Mouse (Mus musculus) MEL (cell line): Measurements from ENCODE around the gene Ubac2. TPM values are rescaled to one million over a fixed set of nuclear protein-coding genes. Genes with fewer than 3 reads are reported as not detected.

Experiments
- DNase-seq: peaks from one replicate; pipeline ENCODE4 v3.0.0; 2011; ENCODE audit warnings: low read depth, low spot score
- H3K27ac ChIP-seq: 2 replicates; pipeline ENCODE4 v1.5.1; 2012; ENCODE audit warnings: low read depth, mild to moderate bottlenecking, control low read depth, low read length, moderate library complexity; ENCODE audit not compliant: control insufficient read depth
- H3K27me3 ChIP-seq, 2 experiments: fragments of 150-350 bp in 1 of 2; sonication (generic) in 1 of 2; 2 replicates each; pipeline ENCODE4 v1.6.1; 2012; ENCODE audit warnings: low read length in 2 of 2, mild to moderate bottlenecking in 2 of 2, improper control_type of control experiment in 1 of 2, moderate library complexity in 1 of 2; ENCODE audit not compliant: insufficient read depth in 2 of 2, control insufficient read depth in 1 of 2
- H3K36me3 ChIP-seq, 2 experiments: 2 replicates each; pipeline ENCODE4 v1.6.1; 2012 to 2014; ENCODE audit warnings: low read length in 2 of 2, improper control_type of control experiment in 1 of 2, inconsistent platforms in 1 of 2, mild to moderate bottlenecking in 1 of 2; ENCODE audit not compliant: insufficient read depth in 2 of 2, control insufficient read depth in 1 of 2
- H3K4me1 ChIP-seq, 2 experiments: fragments of 150-350 bp in 1 of 2; sonication (generic) in 1 of 2; 2 replicates each; pipeline ENCODE4 v1.6.1; 2012; ENCODE audit warnings: low read length in 2 of 2, improper control_type of control experiment in 1 of 2, mild to moderate bottlenecking in 1 of 2; ENCODE audit not compliant: insufficient read depth in 2 of 2, control insufficient read depth in 1 of 2
- H3K4me3 ChIP-seq, 2 experiments: fragments of 150-350 bp in 1 of 2; sonication (generic) in 1 of 2; 2 replicates each; pipeline ENCODE4 v1.5.1; 2012; ENCODE audit warnings: low read depth in 2 of 2, low read length in 2 of 2, mild to moderate bottlenecking in 2 of 2, moderate library complexity in 2 of 2, control low read depth in 1 of 2, improper control_type of control experiment in 1 of 2; ENCODE audit not compliant: control insufficient read depth in 1 of 2, insufficient read depth in 1 of 2
- H3K79me2 ChIP-seq: 2 replicates; pipeline ENCODE4 v1.6.1; 2012; ENCODE audit warnings: mild to moderate bottlenecking, low read length, moderate library complexity; ENCODE audit not compliant: control insufficient read depth, poor library complexity, insufficient read depth
- H3K9ac ChIP-seq: 2 replicates; pipeline ENCODE4 v1.6.1; 2012; ENCODE audit warnings: low read depth, mild to moderate bottlenecking, control low read depth, low read length, moderate library complexity; ENCODE audit not compliant: control insufficient read depth, poor library complexity, severe bottlenecking
- H3K9me3 ChIP-seq: fragments of 150-350 bp; sonication (generic); replicated peaks from 2 replicates; pipeline ENCODE4 v1.6.1; 2012; ENCODE audit warnings: mild to moderate bottlenecking, low read length, improper control_type of control experiment, moderate library complexity; ENCODE audit not compliant: insufficient read depth
- BHLHE40 ChIP-seq: IDR thresholded peaks from 2 replicates; pipeline ENCODE4 v1.6.1; 2012; ENCODE audit warnings: low read depth, mild to moderate bottlenecking, inconsistent platforms, low read length, improper control_type of control experiment, borderline replicate concordance
- CHD1 ChIP-seq: IDR thresholded peaks from 2 replicates; pipeline ENCODE4 v1.6.1; 2012; ENCODE audit warnings: low read depth, mild to moderate bottlenecking, inconsistent platforms, low read length, improper control_type of control experiment
- CHD2 ChIP-seq: IDR thresholded peaks from 2 replicates; pipeline ENCODE4 v1.6.1; 2011; ENCODE audit warnings: low read length, improper control_type of control experiment
- CTCF ChIP-seq, 3 experiments: IDR thresholded peaks in 2 of 3; conservative IDR thresholded peaks in 1 of 3; 2 replicates each; pipeline ENCODE4 v1.5.1; 2011 to 2012; ENCODE audit warnings: low read length in 3 of 3, low read depth in 2 of 3, mild to moderate bottlenecking in 2 of 3, improper control_type of control experiment in 1 of 3, inconsistent platforms in 1 of 3, mixed read lengths in 1 of 3, moderate library complexity in 1 of 3; ENCODE audit not compliant: control insufficient read depth in 1 of 3, insufficient read depth in 1 of 3, poor library complexity in 1 of 3, severe bottlenecking in 1 of 3
- ELF1 ChIP-seq: IDR thresholded peaks from 2 replicates; pipeline ENCODE4 v1.6.1; 2014; ENCODE audit warnings: low read depth, mild to moderate bottlenecking, inconsistent platforms, low read length, improper control_type of control experiment, moderate library complexity
- GABPA ChIP-seq: IDR thresholded peaks from 2 replicates; pipeline ENCODE4 v1.6.1; 2012; ENCODE audit warnings: low read depth, mild to moderate bottlenecking, inconsistent platforms, low read length, improper control_type of control experiment, moderate library complexity
- JUND ChIP-seq: IDR thresholded peaks from 2 replicates; pipeline ENCODE4 v1.6.1; 2011; ENCODE audit warnings: low read depth, mild to moderate bottlenecking, improper control_type of control experiment, low read length
- MAFK ChIP-seq: IDR thresholded peaks from 2 replicates; pipeline ENCODE4 v1.6.1; 2011; ENCODE audit warnings: low read depth, mild to moderate bottlenecking, low read length, improper control_type of control experiment, borderline replicate concordance
- MAX ChIP-seq: IDR thresholded peaks from 2 replicates; pipeline ENCODE4 v1.6.1; 2011; ENCODE audit warnings: low read length, improper control_type of control experiment
- MEF2A ChIP-seq: IDR thresholded peaks from 2 replicates; pipeline ENCODE4 v1.6.1; 2014; ENCODE audit warnings: low read depth, mild to moderate bottlenecking, inconsistent platforms, low read length, improper control_type of control experiment; ENCODE audit not compliant: poor library complexity, insufficient replicate concordance, severe bottlenecking; ENCODE audit errors: extremely low read depth
- MXI1 ChIP-seq: IDR thresholded peaks from 2 replicates; pipeline ENCODE4 v1.6.1; 2011; ENCODE audit warnings: mild to moderate bottlenecking, low read depth, low read length, improper control_type of control experiment
- MYC ChIP-seq: IDR thresholded peaks from 2 replicates; pipeline ENCODE4 v1.6.1; 2011; ENCODE audit warnings: low read depth, mild to moderate bottlenecking, low read length, improper control_type of control experiment, moderate library complexity
- NELFE ChIP-seq: IDR thresholded peaks from 2 replicates; pipeline ENCODE4 v1.6.1; 2011; ENCODE audit warnings: low read depth, low read length, improper control_type of control experiment
- POLR2AphosphoS2 ChIP-seq: IDR thresholded peaks from 2 replicates; pipeline ENCODE4 v1.6.1; 2011; ENCODE audit warnings: low read length, improper control_type of control experiment
- POLR2AphosphoS5 ChIP-seq: IDR thresholded peaks from 2 replicates; pipeline ENCODE4 v1.6.1; 2012; ENCODE audit warnings: low read depth, borderline replicate concordance, mild to moderate bottlenecking, inconsistent platforms, low read length, moderate library complexity, mixed read lengths
- RAD21 ChIP-seq: IDR thresholded peaks from 2 replicates; pipeline ENCODE4 v1.6.1; 2011; ENCODE audit warnings: mild to moderate bottlenecking, low read depth, low read length, improper control_type of control experiment
- SIN3A ChIP-seq: IDR thresholded peaks from 2 replicates; pipeline ENCODE4 v1.6.1; 2012; ENCODE audit warnings: low read length, improper control_type of control experiment, inconsistent platforms
- SMC3 ChIP-seq: IDR thresholded peaks from 2 replicates; pipeline ENCODE4 v1.6.1; 2011; ENCODE audit warnings: low read depth, low read length, improper control_type of control experiment
- TBP ChIP-seq: IDR thresholded peaks from 2 replicates; pipeline ENCODE4 v1.8.0; 2011; ENCODE audit warnings: low read depth, low read length, improper control_type of control experiment
- TCF12 ChIP-seq: IDR thresholded peaks from 2 replicates; pipeline ENCODE4 v1.6.1; 2014; ENCODE audit warnings: low read depth, mild to moderate bottlenecking, inconsistent platforms, low read length, improper control_type of control experiment, moderate library complexity
- USF1 ChIP-seq: IDR thresholded peaks from 2 replicates; pipeline ENCODE4 v1.6.1; 2014; ENCODE audit warnings: low read depth, mild to moderate bottlenecking, inconsistent platforms, low read length, improper control_type of control experiment, moderate library complexity
- USF2 ChIP-seq, 2 experiments: IDR thresholded peaks; 2 replicates each; pipeline ENCODE4 v1.6.1; 2011 to 2012; ENCODE audit warnings: improper control_type of control experiment in 2 of 2, low read length in 2 of 2, borderline replicate concordance in 1 of 2, inconsistent platforms in 1 of 2, low read depth in 1 of 2, mild to moderate bottlenecking in 1 of 2; ENCODE audit not compliant: insufficient read depth in 1 of 2
- ZC3H11A ChIP-seq: IDR thresholded peaks from 2 replicates; pipeline ENCODE4 v1.6.1; 2012; ENCODE audit warnings: low read depth, mild to moderate bottlenecking, inconsistent platforms, low read length, improper control_type of control experiment
- ZKSCAN1 ChIP-seq: IDR thresholded peaks from 2 replicates; pipeline ENCODE4 v1.6.1; 2012; ENCODE audit warnings: low read depth, mild to moderate bottlenecking, inconsistent platforms, low read length, improper control_type of control experiment, moderate library complexity
- ZMIZ1 ChIP-seq: IDR thresholded peaks from 2 replicates; pipeline ENCODE4 v1.6.1; 2012; ENCODE audit warnings: low read depth, mild to moderate bottlenecking, inconsistent platforms, low read length, improper control_type of control experiment, moderate library complexity
- polyA plus RNA-seq, 2 experiments: library from polyadenylated mRNA; stranded (reverse) in 1 of 2; unstranded in 1 of 2; fragments of >175 nt in 1 of 2; fragments of >200 nt in 1 of 2; gene quantifications; 2 replicates each; pipeline versions ENCODE4 v1.2.1 to v1.2.4; 2012; ENCODE audit warnings: low replicate concordance in 2 of 2, low read depth in 1 of 2; ENCODE audit not compliant: insufficient read length in 2 of 2, insufficient read depth in 1 of 2, missing spikeins in 1 of 2
- total RNA-seq: library from RNA; depleted of rRNA; stranded (reverse); fragments of 300-350 nt; gene quantifications from 2 replicates; pipeline ENCODE4 v1.2.3, GENCODE M21; 2012

Gene Ubac2
- total and polyA plus RNA-seq, 3 experiments = 32.9 to 44.8 TPM; not detected in 1

GRCm38 (mm10) chr14:121922016-121922415 lies 43.6 kb downstream of the Ubac2 start:
- Histone ChIP-seq H3K27me3 (no peaks in the 10 kb centered on the region), H3K79me2 (no peaks in the 10 kb centered on the region), H3K4me1 (no peaks in the 10 kb centered on the region), H3K4me3 (no peak overlapping the region), H3K27ac (no peak overlapping the region), H3K36me3 (no peaks in the 10 kb centered on the region; a peak in 1 of 4 replicates), H3K9ac (no peak overlapping the region), H3K9me3 (no peaks in the 10 kb centered on the region)
- no peak for TF ChIP-seq GABPA
- DNase-seq = no peak

- TF ChIP-seq CTCF (IDR thresholded peaks at IDR 0.05 in 2 of 3, conservative IDR thresholded peaks at IDR 0.05 in 1 of 3; ENCODE audit: control insufficient read depth in 1 of 3, insufficient read depth in 1 of 3, low read depth in 2 of 3, low read length in 3 of 3, poor library complexity in 1 of 3, severe bottlenecking in 1 of 3) (no peak), BHLHE40 (no peak), ZKSCAN1 (no peak), TBP (no peak), USF1 (no peak), ZMIZ1 (no peak), SMC3 (no peak), CHD2 (no peak), NELFE (no peak), MXI1 (no peak), TCF12 (no peak), POLR2AphosphoS5 (no peak), SIN3A (no peak), ELF1 (no peak), MYC (no peak)
- Histone ChIP-seq H3K27ac (no peak overlapping the region), H3K9me3 (no peaks in the 10 kb centered on the region), H3K4me3 (no peak overlapping the region), H3K36me3 (no peaks in the 10 kb centered on the region; a peak in 1 of 4 replicates), H3K79me2 (no peaks in the 10 kb centered on the region), H3K4me1 (no peaks in the 10 kb centered on the region), H3K27me3 (no peaks in the 10 kb centered on the region), H3K9ac (no peak overlapping the region)
- DNase-seq = no peak
These were observed 44.3 kb downstream of the Ubac2 start for GRCm38 (mm10) chr14:121922731-121923130.

- TF ChIP-seq ELF1 (no peak), USF2 (IDR thresholded peaks at IDR 0.05; ENCODE audit: borderline replicate concordance in 1 of 2, insufficient read depth in 1 of 2, low read depth in 1 of 2, low read length in 2 of 2) (no peak), RAD21 (no peak), MAX (no peak), MAFK (no peak), ZC3H11A (no peak), MEF2A (no peak), POLR2AphosphoS5 (no peak), ZMIZ1 (no peak), POLR2AphosphoS2 (no peak), USF1 (no peak), CHD1 (no peak), TCF12 (no peak), CTCF (IDR thresholded peaks at IDR 0.05 in 2 of 3, conservative IDR thresholded peaks at IDR 0.05 in 1 of 3; ENCODE audit: control insufficient read depth in 1 of 3, insufficient read depth in 1 of 3, low read depth in 2 of 3, low read length in 3 of 3, poor library complexity in 1 of 3, severe bottlenecking in 1 of 3) (no peak), CHD2 (no peak), JUND (no peak)
- no peaks in the 10 kb centered on the region for H3K9me3 ChIP-seq
- H3K27ac ChIP-seq = no peak overlapping the region
- H3K36me3 ChIP-seq = peaks cover 0 to 5% of the 10 kb centered on the region in 2 experiments; a peak in 3 of 4 replicates
- no peaks in the 10 kb centered on the region for H3K27me3 ChIP-seq
- H3K9ac ChIP-seq = no peak overlapping the region
- no peak overlapping the region for H3K4me3 ChIP-seq
- peaks cover 0 to under 1% of the 10 kb centered on the region in 2 experiments; a peak in 2 of 4 replicates for H3K4me1 ChIP-seq
- no peaks in the 10 kb centered on the region for H3K79me2 ChIP-seq
- no peak for DNase-seq
These were observed 46.5 kb downstream of the Ubac2 start for GRCm38 (mm10) chr14:121924876-121925275.
